Mouse (Mus musculus): ENCODE data around the gene Olfr698.

- TF ChIP-seq CTCF (IDR thresholded peaks at IDR 0.05; ENCODE audit: low read depth) (no peak), EP300 (IDR thresholded peaks at IDR 0.05; ENCODE audit: low read depth) (no peak)
These were observed 3.6 kb upstream of the Olfr698 start for GRCm38 (mm10) chr7:106758800-106759199.
